Comparison of ENCODE assay signal across 20 mouse cellular contexts in the genomic region with DNA sequence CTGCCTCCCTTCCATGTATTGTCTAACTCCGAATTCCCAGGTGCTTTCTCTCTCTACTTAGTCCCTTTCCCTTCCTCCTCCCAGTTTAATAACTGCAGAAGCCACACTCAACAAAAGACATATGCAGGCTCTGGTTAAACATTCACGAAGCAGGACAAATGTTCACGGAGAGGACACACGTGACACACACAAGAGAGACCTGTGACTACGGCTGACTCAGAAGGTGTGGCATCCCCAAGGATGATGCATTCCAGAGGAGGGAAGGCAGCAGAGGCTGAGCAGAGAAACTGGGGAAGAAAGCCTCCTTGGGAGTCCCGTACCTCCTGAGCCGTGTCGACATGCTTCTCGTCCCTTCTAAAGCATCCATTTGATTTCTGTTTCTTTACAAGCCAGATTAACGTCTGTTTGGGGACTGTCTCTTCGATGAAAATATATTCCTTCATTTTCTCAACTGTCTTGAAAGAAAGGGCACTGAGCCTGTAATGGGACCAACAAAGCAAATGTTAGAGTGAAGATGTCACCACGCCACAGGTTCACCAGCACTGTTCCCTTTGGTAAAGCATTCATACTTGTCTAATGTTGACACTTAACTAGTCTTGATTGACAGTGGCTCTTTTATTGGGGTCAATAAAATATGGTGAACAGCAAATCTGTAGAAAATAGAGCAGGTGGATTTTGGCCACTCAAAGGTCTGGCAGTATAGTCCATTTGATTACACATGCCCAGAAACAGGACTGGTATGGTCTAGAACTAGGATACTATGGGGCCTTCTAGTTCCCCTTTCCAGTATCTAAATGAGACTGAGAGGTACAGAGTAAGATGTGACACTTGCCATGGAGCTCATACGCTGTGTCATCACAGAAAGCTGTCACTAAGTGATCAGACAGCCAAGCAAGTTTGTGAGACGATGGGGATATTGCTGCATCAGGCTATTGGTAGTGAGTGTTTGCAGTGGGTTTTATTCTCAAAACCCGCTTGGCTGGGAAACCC. TPM values are rescaled to one million over a fixed set of nuclear protein-coding genes. Genes with fewer than 3 reads are reported as not detected.
DNase-seq lines count a peak whose midpoint lies in the region; ATAC-seq lines count a peak whose summit lies in the region.
"Had no signal": no experiment of that assay in that cellular context is flagged by ENCODE, and none has a peak within 500 bp of the region (broad histone marks: within the 10 kb centered on the region; RNA-seq: fewer than 3 reads in every experiment).

No protein-coding gene starts in this region.

- no peaks in the 10 kb centered on the region for H3K4me1 ChIP-seq in hindbrain, embryonic 16.5 days (ENCODE audit: control insufficient read depth, insufficient read depth, low read depth, low read length)
- H3K4me1 ChIP-seq: heart, embryonic 15.5 days; hindbrain, embryonic 15.5 days; midbrain, embryonic 15.5 days had no signal

- H3K4me3 ChIP-seq in hindbrain, embryonic 16.5 days (ENCODE audit: low read length), result no peak overlapping the region
- H3K4me3 ChIP-seq: erythroblast, embryonic 14.5 days; heart, embryonic 15.5 days; hindbrain, embryonic 15.5 days; midbrain, embryonic 15.5 days had no signal

- DNase-seq in urinary bladder, postnatal 14 days (ENCODE audit: low spot score), result peak; percentile 13
- no peak for DNase-seq in urinary bladder, adult 18-20 months (ENCODE audit: low spot score in 2 of 2)
- peak; percentile 20 for DNase-seq in kidney, adult 18-20 months
- peak; percentile 27 to 30 for DNase-seq in kidney, postnatal 36 days
- DNase-seq in ovary, adult 18-20 months (ENCODE audit: low spot score), result no peak
- DNase-seq: adrenal gland, adult 2 months; cerebellum, adult 2 months; embryo, embryonic 11 days; layer of hippocampus, adult 9-11 months; lung, postnatal 4 days; right cerebral cortex, postnatal 4 days had no signal

- H3K4me2 ChIP-seq in hindbrain, embryonic 16.5 days (ENCODE audit: low read length), result no peak overlapping the region
- H3K4me2 ChIP-seq: heart, embryonic 15.5 days; hindbrain, embryonic 15.5 days; midbrain, embryonic 15.5 days had no signal

- H3K9me3 ChIP-seq in hindbrain, embryonic 16.5 days (ENCODE audit: control insufficient read depth, low read length), result no peaks in the 10 kb centered on the region
- H3K9me3 ChIP-seq: heart, embryonic 15.5 days; hindbrain, embryonic 15.5 days; midbrain, embryonic 15.5 days had no signal

- no peak for ATAC-seq in hindbrain, embryonic 16.5 days
- ATAC-seq in erythroblast, adult 5-6 weeks (replicated peaks; ENCODE audit: low FRiP score, poor library complexity, severe bottlenecking), result no peak
- ATAC-seq: midbrain, embryonic 15.5 days had no signal

- H3K27me3 ChIP-seq in hindbrain, embryonic 16.5 days (replicated peaks; ENCODE audit: control insufficient read depth, insufficient read depth, low read length), result no peaks in the 10 kb centered on the region
- H3K27me3 ChIP-seq: heart, embryonic 15.5 days; hindbrain, embryonic 15.5 days; midbrain, embryonic 15.5 days had no signal

- no peak overlapping the region for H3K27ac ChIP-seq in hindbrain, embryonic 16.5 days (ENCODE audit: low read depth, low read length)
- H3K27ac ChIP-seq: heart, embryonic 15.5 days; hindbrain, embryonic 15.5 days; liver, embryonic 14.5 days; midbrain, embryonic 15.5 days had no signal

- H3K36me3 ChIP-seq in hindbrain, embryonic 16.5 days (ENCODE audit: control insufficient read depth, insufficient read depth, low read length), result no peaks in the 10 kb centered on the region
- H3K36me3 ChIP-seq: heart, embryonic 15.5 days; hindbrain, embryonic 15.5 days; midbrain, embryonic 15.5 days had no signal

- H3K9ac ChIP-seq in hindbrain, embryonic 16.5 days (ENCODE audit: low read depth, low read length), result no peak overlapping the region
- H3K9ac ChIP-seq: heart, embryonic 15.5 days; hindbrain, embryonic 15.5 days; liver, embryonic 14.5 days; midbrain, embryonic 15.5 days had no signal

- WGBS in hindbrain, embryonic 16.5 days, result 86% methylated on average over 15 of the region's 15 CpGs

RNA-seq across cellular contexts. Expression of gene Pzp, which starts 23.2 kb away (rescaled TPM):
- 0.10 and 0.34 TPM in 2 replicates for polyA plus RNA-seq in hindbrain, embryonic 16.5 days (2015; fragmentation: Nextera tagmentation; extraction: Ambion mirVana)
- not detected in 2 replicates for total RNA-seq in erythroblast, adult 5-6 weeks (2015; ENCODE audit: low replicate concordance)
- not detected in 2 replicates for total RNA-seq in erythroblast, adult 5-6 weeks (2017; ENCODE audit: low replicate concordance)
- total RNA-seq: left cerebral cortex, postnatal 25 days had no signal
- polyA plus RNA-seq: cerebellum, adult 2 months; midbrain, embryonic 15.5 days had no signal

RNA-seq across cellular contexts. Expression of gene A2ml1, which starts 31.6 kb away (rescaled TPM):
- polyA plus RNA-seq in hindbrain, embryonic 16.5 days (2015; fragmentation: Nextera tagmentation; extraction: Ambion mirVana), result 4.7 and 5.6 TPM in 2 replicates
- total RNA-seq in erythroblast, adult 5-6 weeks (2015; ENCODE audit: low replicate concordance), result not detected in 2 replicates
- total RNA-seq in erythroblast, adult 5-6 weeks (2017; ENCODE audit: low replicate concordance), result 0.28 TPM in 1 of 2 replicates, not detected in the other
- total RNA-seq: adrenal gland, adult 2 months; gastrocnemius, postnatal 4 days had no signal
- polyA plus RNA-seq: adrenal gland, adult 2 months; erythroblast, embryonic 14.5 days had no signal

Comparison
In these comparisons a context has a peak if more than half of its experiments do, and no peak if none do; other contexts are left out.
1. DNase-seq: peak in urinary bladder, postnatal 14 days (single experiment), kidney, adult 18-20 months (single experiment) and kidney, postnatal 36 days (2 of 2); none in urinary bladder, adult 18-20 months (0 of 2) and ovary, adult 18-20 months (single experiment).